Mouse (Mus musculus): Measurements from ENCODE around the gene Cuedc1. TPM values are rescaled to one million over a fixed set of nuclear protein-coding genes. Genes with fewer than 3 reads are reported as not detected.

The Cuedc1 gene
- total and polyA plus RNA-seq, 3 experiments = 1.0 to 4.8 TPM; not detected in 1

GRCm38 (mm10) chr11:88187417-88188133 lies 89.7 kb downstream of the Cuedc1 start (continued):
- peak; percentile 87; the same call in 1 of the 2 replicates for TF ChIP-seq UBTF (IDR thresholded peaks at IDR 0.05; ENCODE audit: borderline replicate concordance, insufficient read depth, low read depth, low read length)

- DNase-seq (ENCODE audit: low read depth, low spot score) = no peak
- Histone ChIP-seq H3K4me3 (ENCODE audit: control insufficient read depth in 1 of 2, insufficient read depth in 1 of 2, low read depth in 2 of 2, low read length in 2 of 2) (peak overlapping the region; percentile 63 to 97), H3K4me1 (ENCODE audit: control insufficient read depth in 1 of 2, insufficient read depth in 2 of 2, low read length in 2 of 2) (peaks cover 11 to 24% of the 10 kb centered on the region in 2 experiments), H3K27ac (ENCODE audit: control insufficient read depth, low read depth, low read length) (no peak overlapping the region), H3K79me2 (ENCODE audit: control insufficient read depth, insufficient read depth, low read length, poor library complexity) (no peaks in the 10 kb centered on the region; the same call in 1 of the 2 replicates), H3K36me3 (ENCODE audit: control insufficient read depth in 1 of 2, insufficient read depth in 2 of 2, low read length in 2 of 2) (peaks cover 0 to 16% of the 10 kb centered on the region in 2 experiments; a peak in 2 of 4 replicates), H3K27me3 (ENCODE audit: control insufficient read depth in 1 of 2, insufficient read depth in 2 of 2, low read length in 2 of 2) (no peaks in the 10 kb centered on the region), H3K9me3 (replicated peaks; ENCODE audit: insufficient read depth, low read length) (no peaks in the 10 kb centered on the region), H3K9ac (ENCODE audit: control insufficient read depth, low read depth, low read length, poor library complexity, severe bottlenecking) (peak overlapping the region; percentile 86)
- TF ChIP-seq JUND (IDR thresholded peaks at IDR 0.05; ENCODE audit: low read depth, low read length) (no peak), UBTF (IDR thresholded peaks at IDR 0.05; ENCODE audit: borderline replicate concordance, insufficient read depth, low read depth, low read length) (no peak), MAZ (IDR thresholded peaks at IDR 0.05; ENCODE audit: low read depth, low read length) (no peak), RCOR1 (IDR thresholded peaks at IDR 0.05; ENCODE audit: low read depth, low read length) (no peak), CTCF (IDR thresholded peaks at IDR 0.05 in 2 of 3, conservative IDR thresholded peaks at IDR 0.05 in 1 of 3; ENCODE audit: control insufficient read depth in 1 of 3, insufficient read depth in 1 of 3, low read depth in 2 of 3, low read length in 3 of 3, poor library complexity in 1 of 3, severe bottlenecking in 1 of 3) (no peak), BHLHE40 (IDR thresholded peaks at IDR 0.05; ENCODE audit: borderline replicate concordance, low read depth, low read length) (no peak), ZC3H11A (IDR thresholded peaks at IDR 0.05; ENCODE audit: low read depth, low read length) (no peak), TCF12 (IDR thresholded peaks at IDR 0.05; ENCODE audit: low read depth, low read length) (no peak), NELFE (IDR thresholded peaks at IDR 0.05; ENCODE audit: low read depth, low read length) (no peak), MYB (IDR thresholded peaks at IDR 0.05; ENCODE audit: low read depth, low read length) (no peak), MAX (IDR thresholded peaks at IDR 0.05; ENCODE audit: low read length) (no peak), KAT2A (conservative IDR thresholded peaks at IDR 0.05; ENCODE audit: low read depth, low read length) (no peak), POLR2AphosphoS2 (IDR thresholded peaks at IDR 0.05; ENCODE audit: low read length) (no peak), CHD1 (IDR thresholded peaks at IDR 0.05; ENCODE audit: low read depth, low read length) (no peak), ELF1 (IDR thresholded peaks at IDR 0.05; ENCODE audit: low read depth, low read length) (no peak), POLR2AphosphoS5 (IDR thresholded peaks at IDR 0.05; ENCODE audit: borderline replicate concordance, low read depth, low read length) (no peak), GATA1 (IDR thresholded peaks at IDR 0.05; ENCODE audit: low read depth, low read length) (no peak)
These were observed 90.4 kb downstream of the Cuedc1 start for GRCm38 (mm10) chr11:88188216-88188615.

GRCm38 (mm10) chr11:88188635-88189034 lies 90.8 kb downstream of the Cuedc1 start:
- H3K4me1 ChIP-seq (ENCODE audit: control insufficient read depth in 1 of 2, insufficient read depth in 2 of 2, low read length in 2 of 2) = peaks cover 11 to 20% of the 10 kb centered on the region in 2 experiments
- no peak overlapping the region for H3K27ac ChIP-seq (ENCODE audit: control insufficient read depth, low read depth, low read length)
- H3K79me2 ChIP-seq (ENCODE audit: control insufficient read depth, insufficient read depth, low read length, poor library complexity) = no peaks in the 10 kb centered on the region; the same call in 1 of the 2 replicates
- no peaks in the 10 kb centered on the region for H3K9me3 ChIP-seq (replicated peaks; ENCODE audit: insufficient read depth, low read length)
- H3K4me3 ChIP-seq (ENCODE audit: control insufficient read depth in 1 of 2, insufficient read depth in 1 of 2, low read depth in 2 of 2, low read length in 2 of 2) = no peak overlapping the region
- no peak for DNase-seq (ENCODE audit: low read depth, low spot score)
- H3K36me3 ChIP-seq (ENCODE audit: control insufficient read depth in 1 of 2, insufficient read depth in 2 of 2, low read length in 2 of 2) = peaks cover 0 to 14% of the 10 kb centered on the region in 2 experiments; a peak in 2 of 4 replicates
- no peak overlapping the region for H3K9ac ChIP-seq (ENCODE audit: control insufficient read depth, low read depth, low read length, poor library complexity, severe bottlenecking)
- H3K27me3 ChIP-seq (ENCODE audit: control insufficient read depth in 1 of 2, insufficient read depth in 2 of 2, low read length in 2 of 2) = no peaks in the 10 kb centered on the region
- TF ChIP-seq UBTF (IDR thresholded peaks at IDR 0.05; ENCODE audit: borderline replicate concordance, insufficient read depth, low read depth, low read length) = no peak
- no peak for TF ChIP-seq SMC3 (IDR thresholded peaks at IDR 0.05; ENCODE audit: low read depth, low read length)
- TF ChIP-seq GATA1 (IDR thresholded peaks at IDR 0.05; ENCODE audit: low read depth, low read length) = no peak
- TF ChIP-seq CHD1 (IDR thresholded peaks at IDR 0.05; ENCODE audit: low read depth, low read length) = no peak
- TF ChIP-seq NRF1 (IDR thresholded peaks at IDR 0.05; ENCODE audit: insufficient read depth, low read depth, low read length, poor library complexity, severe bottlenecking) = no peak
- no peak for TF ChIP-seq MAZ (IDR thresholded peaks at IDR 0.05; ENCODE audit: low read depth, low read length)
- TF ChIP-seq USF2 (IDR thresholded peaks at IDR 0.05; ENCODE audit: borderline replicate concordance in 1 of 2, insufficient read depth in 1 of 2, low read depth in 1 of 2, low read length in 2 of 2) = no peak
- TF ChIP-seq TAL1 (IDR thresholded peaks at IDR 0.05; ENCODE audit: low read length) = no peak
- TF ChIP-seq ELF1 (IDR thresholded peaks at IDR 0.05; ENCODE audit: low read depth, low read length) = no peak
- TF ChIP-seq EP300 (IDR thresholded peaks at IDR 0.05; ENCODE audit: low read depth in 1 of 2, low read length in 2 of 2) = no peak
- TF ChIP-seq USF1 (IDR thresholded peaks at IDR 0.05; ENCODE audit: low read depth, low read length) = no peak
- no peak for TF ChIP-seq RCOR1 (IDR thresholded peaks at IDR 0.05; ENCODE audit: low read depth, low read length)
- TF ChIP-seq CTCF (IDR thresholded peaks at IDR 0.05 in 2 of 3, conservative IDR thresholded peaks at IDR 0.05 in 1 of 3; ENCODE audit: control insufficient read depth in 1 of 3, insufficient read depth in 1 of 3, low read depth in 2 of 3, low read length in 3 of 3, poor library complexity in 1 of 3, severe bottlenecking in 1 of 3) = no peak
- TF ChIP-seq JUND (IDR thresholded peaks at IDR 0.05; ENCODE audit: low read depth, low read length) = no peak
- no peak for TF ChIP-seq CHD2 (IDR thresholded peaks at IDR 0.05; ENCODE audit: low read length)
- TF ChIP-seq ETS1 (IDR thresholded peaks at IDR 0.05; ENCODE audit: low read depth, low read length) = no peak
- TF ChIP-seq GABPA (IDR thresholded peaks at IDR 0.05; ENCODE audit: low read depth, low read length) = no peak

All from MEL (cell line).